Mouse (Mus musculus): ENCODE data around the gene Sh2d6.

DNA sequence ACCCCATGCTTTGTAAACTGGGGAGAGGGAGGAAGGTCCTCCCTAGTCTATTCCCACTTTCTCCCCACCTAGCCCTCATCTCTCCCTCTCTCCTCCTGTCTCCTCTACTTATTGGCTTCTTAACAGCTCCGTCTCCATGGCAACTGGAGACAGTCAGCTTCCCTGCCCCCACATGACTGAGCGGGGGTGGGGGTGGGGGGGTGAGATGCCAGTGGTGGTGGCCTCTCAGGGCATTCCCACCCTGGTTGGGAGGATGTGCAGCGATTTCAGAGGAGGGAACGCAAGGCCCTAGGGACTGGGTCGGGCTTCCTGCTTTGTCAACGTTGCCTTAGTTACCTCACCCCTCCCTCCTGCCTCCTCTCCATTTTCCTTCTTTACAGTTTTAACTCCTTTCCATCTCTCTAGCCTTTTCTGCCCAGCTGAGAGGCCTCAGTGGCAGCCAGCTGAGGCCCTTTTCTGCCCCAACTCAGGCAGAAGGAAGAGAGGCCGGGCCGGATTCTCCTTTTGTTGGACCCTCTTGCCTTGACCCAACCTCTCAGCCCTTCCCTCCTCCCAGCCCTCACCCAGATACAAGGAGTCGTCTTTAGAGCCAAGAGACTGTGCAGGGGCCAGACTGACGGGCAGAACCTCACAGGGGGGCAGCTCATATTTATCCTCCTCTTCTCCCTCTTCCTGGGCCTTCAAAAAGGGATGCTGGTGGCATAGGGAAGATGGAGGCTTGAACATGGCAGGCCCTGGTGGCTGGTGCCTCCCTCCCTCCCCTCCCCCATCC is 1.4 kb downstream of the Sh2d6 start:
- TF ChIP-seq POLR2A (IDR thresholded peaks at IDR 0.05; ENCODE audit: low read depth, low read length) (no peak), CTCF (conservative IDR thresholded peaks at IDR 0.05; ENCODE audit: insufficient read depth, insufficient read length, low read depth, low read length) (no peak)

Data from kidney, adult 2 months (tissue).